Mouse (Mus musculus): ENCODE results near the gene P2ry10b. TPM values are rescaled to one million over a fixed set of nuclear protein-coding genes. Genes with fewer than 3 reads are reported as not detected.
A peak's percentile ranks its signal among the peaks of the same experiment; 100 is the strongest.

The P2ry10b gene
- under 1 TPM; 0.07 to 0.21 TPM for total RNA-seq (2021)
- long read RNA-seq, experiment 1, partial matches to known transcripts: 0 of 1 reads
- long read RNA-seq, experiment 1, other reads (novel, unspliced or antisense): 0 of 1 reads
- long read RNA-seq, experiment 2: 0 reads

DNA sequence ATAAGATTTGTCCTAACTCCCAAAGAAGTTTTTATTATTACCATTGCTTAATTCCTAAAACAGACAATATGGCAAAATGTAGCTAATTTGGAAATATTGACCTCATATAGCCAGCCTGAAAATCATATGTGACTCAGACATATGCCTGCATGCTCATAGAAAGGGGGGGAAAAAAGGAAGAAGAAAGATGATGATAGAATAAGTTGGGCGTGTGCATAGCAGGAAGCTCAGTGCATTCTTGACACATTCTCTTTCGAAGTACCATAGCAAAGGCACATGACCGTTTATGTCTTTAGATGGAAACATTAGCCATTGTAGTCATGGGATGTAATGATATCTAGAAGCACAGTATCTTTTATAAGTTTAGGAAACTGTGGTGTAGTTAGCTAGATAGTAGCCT lies at the start of gene P2ry10b:
TSS of gene P2ry10b (plus strand) at position 247 of the 400 bp plus-strand sequence.
- DNase-seq (ENCODE audit: low spot score): no peak

DNA sequence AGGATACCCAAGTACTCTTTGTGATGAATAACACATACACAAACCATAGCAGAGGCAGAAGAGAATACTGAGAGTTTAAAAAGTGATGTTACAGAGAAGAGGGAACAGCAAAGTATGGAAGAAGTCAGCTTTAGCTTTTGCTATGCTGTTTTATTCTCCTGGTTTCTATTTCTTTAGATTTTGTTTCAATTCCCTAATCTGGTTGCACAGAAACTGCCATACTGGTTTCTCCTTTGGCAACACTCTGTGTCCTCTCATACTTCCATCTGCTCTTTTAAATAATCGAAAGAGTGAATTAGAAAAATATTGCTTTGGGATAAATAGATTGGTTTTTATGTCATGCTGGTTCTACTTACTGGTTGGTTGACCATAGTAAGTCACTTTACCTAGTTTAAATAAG lies 32.4 kb upstream of the P2ry10b start:
- DNase-seq (ENCODE audit: low spot score): no peak

DNA sequence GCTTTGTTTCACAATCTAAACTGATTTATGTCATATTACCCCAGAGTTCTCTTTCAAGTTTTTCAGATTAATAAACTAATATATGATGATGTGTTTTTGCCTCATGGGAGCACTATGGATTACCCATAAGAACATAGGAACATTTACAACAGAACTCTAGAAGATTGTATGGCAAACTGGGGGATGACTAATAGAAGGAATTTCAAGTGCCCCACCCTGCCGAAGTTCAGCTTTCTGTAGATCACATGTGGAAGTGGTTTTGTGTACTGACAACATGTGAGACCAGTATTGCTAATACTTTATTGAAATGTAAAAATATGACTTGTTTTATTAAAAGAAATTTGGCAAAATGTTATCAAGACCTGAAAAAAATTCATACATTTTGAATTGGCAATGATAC lies 31.7 kb upstream of the P2ry10b start:
- DNase-seq (ENCODE audit: low spot score): no peak

DNA sequence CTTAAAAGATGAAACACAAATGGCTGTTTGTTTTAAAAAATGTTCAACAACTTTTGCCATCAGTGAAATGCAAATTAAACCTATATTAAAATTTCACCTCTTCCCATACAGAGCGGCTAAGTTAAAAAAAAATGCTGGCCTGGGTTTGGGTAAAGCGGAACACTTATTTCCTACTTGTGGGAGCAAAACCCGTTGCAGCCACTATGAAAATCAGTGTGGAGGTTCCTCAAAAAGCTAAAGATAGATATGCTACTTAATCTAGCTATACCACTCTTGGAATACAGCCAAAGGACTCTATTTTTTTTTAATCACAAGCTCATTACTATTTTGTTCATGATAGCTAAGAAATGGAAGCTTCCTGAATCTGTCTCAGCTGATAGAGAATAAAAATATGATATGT lies 5.5 kb upstream of the P2ry10b start:
- no peak for DNase-seq (ENCODE audit: low spot score)

DNA sequence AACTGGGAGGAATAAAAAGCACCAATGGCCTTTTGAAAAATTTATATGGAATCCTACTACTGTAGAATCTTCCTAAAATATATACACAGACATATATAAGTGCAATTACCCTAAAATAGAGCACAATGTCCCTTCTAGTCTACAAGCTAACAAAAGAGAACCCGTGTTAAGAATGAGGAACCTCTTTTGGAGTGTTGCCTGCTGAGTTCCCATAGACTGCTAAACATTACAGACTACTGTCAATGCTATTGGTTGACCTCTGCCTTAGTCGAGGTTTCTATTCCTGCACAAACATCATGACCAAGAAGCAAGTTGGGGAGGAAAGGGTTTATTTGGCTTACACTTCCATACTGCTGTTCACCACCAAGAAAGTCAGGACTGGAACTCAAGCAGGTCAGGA lies 4.8 kb upstream of the P2ry10b start:
- no peak for DNase-seq (ENCODE audit: low spot score)

DNA sequence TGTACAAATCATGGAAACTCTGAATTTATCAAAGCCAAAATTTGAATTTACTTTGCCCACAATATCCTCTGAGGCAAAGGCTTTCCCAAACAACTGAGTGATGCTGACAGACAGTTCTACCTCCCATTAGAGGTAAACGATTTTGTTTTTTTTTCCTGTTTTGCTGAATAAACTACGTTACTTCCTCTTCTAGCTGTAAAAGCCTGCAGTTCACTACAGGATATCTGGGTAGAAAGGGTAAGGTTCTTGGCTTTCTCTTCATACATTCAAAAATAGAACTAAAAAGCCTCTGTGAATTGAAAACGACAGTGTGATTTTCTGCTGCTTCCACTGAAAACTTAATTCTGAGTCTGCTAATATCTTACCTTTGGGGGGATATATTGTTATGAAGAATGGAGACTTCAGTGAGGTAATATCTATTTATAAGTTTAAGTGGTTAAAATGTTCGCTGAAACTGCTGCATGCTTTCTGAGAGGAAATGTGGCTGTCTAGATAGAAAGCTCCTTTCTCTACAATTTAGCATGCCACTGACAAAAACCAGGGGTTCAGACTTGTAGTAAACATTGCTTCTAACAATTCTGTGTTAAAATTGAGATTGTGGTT lies 765 bp downstream of the P2ry10b start:
- DNase-seq (ENCODE audit: low spot score): no peak

DNA sequence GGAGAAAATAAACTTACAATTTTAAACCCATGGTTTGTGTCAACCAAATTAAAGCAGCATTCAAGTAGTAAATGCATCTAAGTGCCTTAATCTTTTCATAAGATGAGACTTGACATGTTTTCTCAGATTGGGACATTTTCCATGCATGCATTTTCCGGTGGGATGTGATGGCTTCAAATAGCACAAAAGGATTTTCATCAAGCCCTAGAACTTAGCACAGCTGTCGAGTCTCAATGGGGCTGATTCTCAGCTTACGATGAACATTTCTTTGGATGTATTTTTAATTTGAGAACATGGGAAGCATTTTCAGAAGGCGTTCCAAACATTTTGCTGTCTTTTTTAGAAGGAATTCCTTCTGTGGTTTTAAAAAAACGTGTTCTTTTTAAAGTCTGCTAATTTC lies 1.3 kb downstream of the P2ry10b start:
- DNase-seq (ENCODE audit: low spot score): no peak

DNA sequence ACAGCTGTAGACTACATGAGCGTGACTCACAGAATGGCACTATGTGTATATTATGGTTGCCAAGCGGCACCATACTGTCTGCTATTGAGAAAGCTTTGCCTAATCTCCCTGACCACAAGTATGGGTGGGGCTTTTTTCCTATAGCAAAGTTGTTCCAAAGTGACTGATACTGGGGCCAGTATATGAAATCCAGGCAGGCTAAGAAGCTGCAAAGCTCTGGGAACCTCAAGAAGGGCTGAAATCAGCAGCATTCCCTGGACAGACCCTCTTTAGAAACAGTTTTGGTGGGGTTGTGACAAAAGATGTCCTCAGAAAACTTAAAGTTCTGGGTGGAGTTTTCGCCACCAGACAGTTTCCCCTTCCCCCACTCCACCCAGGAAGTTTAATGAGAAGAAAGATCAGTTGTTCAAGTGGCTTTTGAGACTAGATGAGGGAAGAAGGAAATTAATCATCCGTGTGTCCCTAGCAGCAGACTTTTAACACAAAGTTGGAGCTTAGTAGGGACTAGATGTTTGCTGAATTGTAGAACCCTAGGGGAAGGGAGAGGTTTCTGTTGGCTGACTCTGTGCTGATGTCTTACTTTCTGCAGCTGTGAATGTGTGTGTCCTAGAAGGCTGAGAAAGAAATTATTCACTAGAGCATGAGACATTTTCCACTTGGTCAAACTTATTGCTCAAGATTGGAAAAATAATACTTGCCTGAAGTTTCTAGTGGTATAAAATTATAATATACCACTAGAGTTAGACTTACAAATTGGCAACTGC lies 2.2 kb downstream of the P2ry10b start:
- peak; percentile 13 for DNase-seq (ENCODE audit: low spot score)

DNA sequence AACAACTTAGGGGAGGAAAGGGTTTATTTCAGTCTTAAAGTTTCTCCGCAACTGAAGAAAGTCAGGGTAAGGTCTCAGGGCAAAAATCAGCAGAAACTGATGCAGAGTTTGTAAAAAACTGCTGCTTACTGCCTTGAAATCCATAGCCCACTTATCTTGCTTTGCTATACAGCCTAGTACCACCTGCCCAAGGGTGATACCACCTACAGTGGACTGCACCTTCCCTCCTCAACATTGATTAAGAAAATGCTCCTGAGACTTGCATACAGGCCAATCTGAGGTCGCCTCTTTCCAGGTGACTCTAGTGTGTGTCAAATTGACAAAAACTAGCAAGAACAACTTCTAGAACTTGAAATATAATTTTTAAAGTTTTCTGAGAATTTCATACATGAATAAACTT lies 7.3 kb downstream of the P2ry10b start:
- no peak for DNase-seq (ENCODE audit: low spot score)

DNA sequence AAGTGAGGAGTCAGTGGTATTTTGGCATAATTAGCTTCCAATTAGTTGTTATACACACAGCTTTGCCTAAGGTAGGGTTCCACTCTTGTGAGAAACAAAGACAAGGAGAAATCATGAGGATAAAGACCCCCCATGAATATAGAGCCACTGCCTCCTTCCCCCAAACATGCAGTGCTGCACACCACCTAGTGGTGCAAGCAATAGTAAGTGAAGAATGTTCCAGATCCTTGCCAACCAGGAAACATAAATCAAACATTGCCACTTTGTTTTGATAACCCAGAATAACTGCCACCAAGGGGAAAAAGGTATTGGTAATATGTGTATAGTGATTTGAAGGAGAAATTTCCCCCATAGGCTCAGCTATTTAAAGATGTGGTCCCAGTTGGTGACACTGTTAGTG lies 11.8 kb downstream of the P2ry10b start:
- no peak for DNase-seq (ENCODE audit: low spot score)

DNA sequence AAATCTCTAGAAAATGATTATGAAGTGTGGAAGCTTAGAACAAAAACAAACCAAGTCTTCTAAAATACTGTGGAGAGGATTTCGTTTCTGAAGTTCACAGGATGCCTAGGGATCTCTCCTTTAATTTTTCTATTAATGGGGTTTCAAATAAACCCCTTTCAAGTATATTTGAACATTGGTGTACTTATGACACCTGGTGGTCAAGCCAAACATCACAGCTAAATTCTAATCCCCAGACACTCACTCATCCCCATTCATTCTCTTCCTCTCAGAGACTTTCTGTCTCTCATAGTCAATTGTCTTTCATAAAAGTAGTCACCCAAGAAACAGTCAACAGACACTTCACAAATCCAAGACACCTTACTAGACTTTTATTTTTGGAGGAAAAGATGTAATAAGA lies 19.6 kb downstream of the P2ry10b start:
- DNase-seq (ENCODE audit: low spot score): peak; percentile 6

DNA sequence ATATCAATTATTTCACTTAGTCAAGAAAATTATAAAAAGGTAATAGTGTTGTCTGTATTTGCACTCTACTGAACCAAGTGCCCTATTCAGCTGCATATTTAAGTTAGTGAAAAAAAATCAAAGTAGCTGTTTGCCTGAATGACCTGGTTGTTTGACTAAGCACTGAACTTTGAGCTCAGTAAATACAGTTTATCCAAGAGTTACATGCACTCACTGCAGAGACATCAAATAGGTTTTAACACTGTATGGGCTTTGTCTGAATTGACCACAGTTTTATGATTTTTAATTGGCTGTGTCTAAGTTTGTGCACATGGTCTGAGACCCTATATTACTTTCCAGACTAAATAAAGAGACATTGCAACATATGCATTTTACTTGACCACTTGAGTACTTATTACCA lies 20.4 kb downstream of the P2ry10b start:
- no peak for DNase-seq (ENCODE audit: low spot score)

DNA sequence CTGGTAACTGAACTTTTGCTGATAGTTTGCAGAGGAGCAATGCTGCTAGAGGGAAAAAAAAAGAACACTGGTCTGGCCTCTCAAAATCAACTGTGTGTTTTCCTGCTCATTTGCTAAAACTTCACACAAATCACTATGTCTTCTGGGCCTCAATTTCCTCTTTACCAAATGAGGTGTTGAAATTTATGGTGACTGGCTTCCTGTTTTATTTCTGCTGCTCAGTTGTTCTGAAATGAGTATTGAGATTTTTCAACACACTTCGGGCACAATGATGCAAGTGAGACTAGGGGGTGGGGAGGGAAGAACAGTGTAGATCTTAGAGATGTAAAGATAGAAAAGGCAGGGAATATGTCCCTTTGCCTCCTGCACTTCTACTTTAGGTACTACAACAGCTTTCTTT lies 30.0 kb downstream of the P2ry10b start:
- no peak for DNase-seq (ENCODE audit: low spot score)

DNA sequence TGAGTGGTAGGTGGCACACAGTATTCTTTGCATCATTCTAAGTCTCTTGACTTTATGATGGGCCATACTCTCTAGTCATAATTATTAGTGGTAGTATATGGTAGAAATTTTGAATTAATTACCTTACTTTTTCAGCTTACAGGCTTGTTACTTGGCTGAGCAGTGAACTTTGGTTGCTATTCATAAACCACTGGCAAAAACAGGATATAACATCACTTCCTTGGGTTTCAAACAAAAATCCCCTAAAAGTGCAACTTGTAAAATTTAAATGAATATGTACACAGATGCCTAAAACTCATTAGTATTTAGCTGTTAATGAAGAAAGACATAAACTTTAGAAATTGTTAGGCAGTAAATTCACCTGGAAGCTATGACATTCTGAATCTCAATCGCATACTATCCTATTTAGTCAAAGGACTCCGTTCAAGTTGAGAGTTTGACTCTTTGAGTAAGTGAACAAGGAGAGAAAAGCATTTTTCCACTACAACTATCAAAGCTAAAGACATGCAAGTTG lies 68.9 kb downstream of the P2ry10b start:
- no peak for DNase-seq (ENCODE audit: low spot score)

Other genes starting within 250 kb of the P2ry10b start
- under 1 TPM; 0.27 to 0.36 TPM for gene Lpar4, start 228.3 kb upstream of the P2ry10b start, total RNA-seq (2021)
- gene P2ry10, start 60.4 kb upstream of the P2ry10b start, total RNA-seq (2021): not detected
- not detected for gene Gpr174, start 107.0 kb downstream of the P2ry10b start, total RNA-seq (2021)